Mouse (Mus musculus) megakaryocyte, embryonic 14.5 days (primary cell): Measurements from ENCODE around the gene Tenm3. TPM values are rescaled to one million over a fixed set of nuclear protein-coding genes. Genes with fewer than 3 reads are reported as not detected.
A peak's percentile ranks its signal among the peaks of the same experiment; 100 is the strongest.

Experiments used
- H3K27me3 ChIP-seq: replicated peaks from 2 replicates; pipeline ENCODE3; 2012; ENCODE audit warnings: inconsistent platforms
- H3K36me3 ChIP-seq: replicated peaks from 2 replicates; pipeline ENCODE3; 2012; ENCODE audit warnings: low read length, inconsistent platforms, mixed read lengths
- H3K4me1 ChIP-seq: 2 replicates; pipeline ENCODE4 v1.6.1; 2012; ENCODE audit warnings: inconsistent platforms
- H3K4me3 ChIP-seq: replicated peaks from 2 replicates; pipeline ENCODE3; 2012; ENCODE audit warnings: moderate library complexity, mild to moderate bottlenecking, inconsistent platforms
- H3K9me3 ChIP-seq: 2 replicates; pipeline ENCODE4 v1.6.1; 2012; ENCODE audit warnings: inconsistent platforms
- FLI1 ChIP-seq: IDR thresholded peaks from 2 replicates; pipeline ENCODE4 v1.6.1; 2012; ENCODE audit warnings: low read length, inconsistent platforms, mixed read lengths
- GATA1 ChIP-seq: IDR thresholded peaks from 3 replicates; pipeline ENCODE4 v1.6.1; 2012; ENCODE audit warnings: mixed read lengths, low read length, inconsistent platforms, borderline replicate concordance
- polyA plus RNA-seq: library from polyadenylated mRNA; stranded (reverse); fragments of >175 nt; gene quantifications from 2 replicates; pipeline ENCODE4 v1.2.3, GENCODE M21; 2012; ENCODE audit warnings: low replicate concordance; ENCODE audit not compliant: insufficient read depth

The Tenm3 gene
- polyA plus RNA-seq, 1 experiment: 0.39 TPM

- Histone ChIP-seq H3K27me3 (peaks cover 56% of the 10 kb centered on the region), H3K4me3 (peak overlapping the region; percentile 94), H3K9me3 (no peaks in the 10 kb centered on the region), H3K4me1 (peaks cover 20% of the 10 kb centered on the region), H3K36me3 (no peaks in the 10 kb centered on the region)
- TF ChIP-seq GATA1 (no peak), FLI1 (no peak)
Measured at GRCm38 (mm10) chr8:48842991-48843930, 490 bp downstream of the Tenm3 start.

- TF ChIP-seq GATA1 (no peak), FLI1 (no peak)
- Histone ChIP-seq H3K27me3 (peaks cover 56% of the 10 kb centered on the region), H3K4me1 (peaks cover 20% of the 10 kb centered on the region), H3K4me3 (peak overlapping the region; percentile 94), H3K9me3 (no peaks in the 10 kb centered on the region), H3K36me3 (no peaks in the 10 kb centered on the region)
Measured at GRCm38 (mm10) chr8:48842516-48842990, 1.2 kb downstream of the Tenm3 start.

GRCm38 (mm10) chr8:48842035-48842434, 1.7 kb downstream of the Tenm3 start:
- TF ChIP-seq GATA1 (no peak), FLI1 (no peak)
- Histone ChIP-seq H3K36me3 (no peaks in the 10 kb centered on the region), H3K4me3 (no peak overlapping the region), H3K4me1 (peaks cover 20% of the 10 kb centered on the region), H3K27me3 (peaks cover 54% of the 10 kb centered on the region), H3K9me3 (no peaks in the 10 kb centered on the region)

- Histone ChIP-seq H3K27me3 (peaks cover 3% of the 10 kb centered on the region), H3K9me3 (no peaks in the 10 kb centered on the region), H3K4me1 (no peaks in the 10 kb centered on the region), H3K4me3 (no peak overlapping the region), H3K36me3 (no peaks in the 10 kb centered on the region)
- TF ChIP-seq GATA1 (no peak), FLI1 (no peak)
Measured at GRCm38 (mm10) chr8:48835745-48836144, 8.0 kb downstream of the Tenm3 start.

DNA sequence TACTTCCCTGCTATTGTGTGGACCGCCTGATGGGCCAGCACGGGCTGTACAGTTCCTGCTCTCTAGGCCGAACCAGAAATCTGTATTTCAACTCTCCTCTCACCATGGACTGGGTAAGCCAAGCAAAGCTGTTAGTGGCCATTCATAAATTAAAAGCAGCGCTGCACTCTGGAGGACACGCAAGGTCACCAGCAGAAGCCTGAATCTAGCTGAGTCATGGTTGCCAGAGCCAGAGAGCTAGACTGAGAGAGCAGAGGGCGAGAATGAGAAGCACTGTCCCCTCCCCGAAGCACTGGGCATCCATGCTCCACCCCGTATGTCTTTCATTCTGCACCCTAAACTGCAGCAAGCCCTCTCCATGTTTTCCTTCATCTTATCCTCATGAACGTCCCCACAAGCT, 16.3 kb downstream of the Tenm3 start:
- Histone ChIP-seq H3K27me3 (no peaks in the 10 kb centered on the region), H3K4me1 (no peaks in the 10 kb centered on the region), H3K36me3 (no peaks in the 10 kb centered on the region), H3K9me3 (peaks cover 13% of the 10 kb centered on the region; the same call in 1 of the 2 replicates), H3K4me3 (no peak overlapping the region)
- TF ChIP-seq GATA1 (no peak), FLI1 (no peak)

GRCm38 (mm10) chr8:48825666-48826065, 18.1 kb downstream of the Tenm3 start:
- Histone ChIP-seq H3K9me3 (peaks cover 13% of the 10 kb centered on the region; the same call in 1 of the 2 replicates), H3K4me3 (no peak overlapping the region), H3K36me3 (no peaks in the 10 kb centered on the region), H3K27me3 (no peaks in the 10 kb centered on the region), H3K4me1 (no peaks in the 10 kb centered on the region)
- TF ChIP-seq GATA1 (no peak), FLI1 (no peak)

DNA sequence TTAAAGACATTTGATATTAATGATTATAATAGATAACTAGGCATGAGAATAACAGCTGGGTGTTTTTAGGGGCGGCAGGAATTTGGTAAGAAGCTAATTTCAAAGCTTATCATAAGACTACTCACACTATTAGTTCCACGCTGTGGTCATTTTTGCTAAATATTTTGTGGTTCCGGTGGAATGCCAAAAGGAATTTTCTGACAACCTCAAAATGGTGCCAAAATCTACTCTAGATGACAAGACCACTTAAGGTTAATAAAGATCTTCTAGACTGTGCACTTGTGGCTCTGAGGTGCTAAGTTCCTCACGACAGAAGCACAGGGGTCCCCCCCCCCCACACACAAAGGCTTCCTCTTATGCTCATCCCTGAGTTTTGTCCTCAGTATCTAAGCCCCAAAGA, 21.5 kb downstream of the Tenm3 start:
- Histone ChIP-seq H3K27me3 (no peaks in the 10 kb centered on the region), H3K4me3 (no peak overlapping the region), H3K4me1 (no peaks in the 10 kb centered on the region), H3K36me3 (no peaks in the 10 kb centered on the region), H3K9me3 (peaks cover 8% of the 10 kb centered on the region; the same call in 1 of the 2 replicates)
- TF ChIP-seq GATA1 (no peak), FLI1 (no peak)

- no peak for TF ChIP-seq FLI1
- TF ChIP-seq GATA1: no peak
- no peaks in the 10 kb centered on the region for H3K36me3 ChIP-seq
- no peaks in the 10 kb centered on the region for H3K27me3 ChIP-seq
- H3K9me3 ChIP-seq: peaks cover 8% of the 10 kb centered on the region; the same call in 1 of the 2 replicates
- no peaks in the 10 kb centered on the region for H3K4me1 ChIP-seq
- H3K4me3 ChIP-seq: no peak overlapping the region
Measured at GRCm38 (mm10) chr8:48819962-48820361, 23.8 kb downstream of the Tenm3 start.

- H3K9me3 ChIP-seq: peaks cover 4% of the 10 kb centered on the region; the same call in 1 of the 2 replicates
- H3K36me3 ChIP-seq: no peaks in the 10 kb centered on the region
- H3K27me3 ChIP-seq: no peaks in the 10 kb centered on the region
- no peaks in the 10 kb centered on the region for H3K4me1 ChIP-seq
- no peak overlapping the region for H3K4me3 ChIP-seq
- no peak for TF ChIP-seq FLI1
- TF ChIP-seq GATA1: no peak
Measured at GRCm38 (mm10) chr8:48819348-48819747, 24.4 kb downstream of the Tenm3 start.

DNA sequence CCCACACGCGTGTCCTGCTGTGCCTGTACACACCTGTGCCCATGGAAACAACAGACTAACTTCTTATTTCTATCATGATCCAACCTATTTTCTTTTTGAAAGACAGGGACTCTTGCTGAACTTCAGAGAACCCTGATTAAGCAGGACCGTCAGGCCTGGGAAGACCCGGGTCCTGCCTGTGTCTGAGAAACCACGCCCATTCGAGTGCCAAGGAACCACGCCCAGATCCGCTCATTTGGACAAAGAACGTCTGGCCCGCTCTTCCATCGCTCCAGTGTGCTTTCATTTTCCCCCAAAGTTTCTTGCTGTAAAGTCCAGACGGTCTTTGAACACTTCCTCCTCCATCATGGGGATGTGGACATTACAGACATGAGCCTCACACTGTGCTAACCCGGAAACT, 26.8 kb downstream of the Tenm3 start:
- Histone ChIP-seq H3K4me3 (no peak overlapping the region), H3K27me3 (no peaks in the 10 kb centered on the region), H3K4me1 (no peaks in the 10 kb centered on the region), H3K9me3 (0 out of 2 replicates have a peak, but pooled peaks cover 2% of the 10 kb centered on the region), H3K36me3 (no peaks in the 10 kb centered on the region)
- TF ChIP-seq GATA1 (no peak), FLI1 (no peak)

DNA sequence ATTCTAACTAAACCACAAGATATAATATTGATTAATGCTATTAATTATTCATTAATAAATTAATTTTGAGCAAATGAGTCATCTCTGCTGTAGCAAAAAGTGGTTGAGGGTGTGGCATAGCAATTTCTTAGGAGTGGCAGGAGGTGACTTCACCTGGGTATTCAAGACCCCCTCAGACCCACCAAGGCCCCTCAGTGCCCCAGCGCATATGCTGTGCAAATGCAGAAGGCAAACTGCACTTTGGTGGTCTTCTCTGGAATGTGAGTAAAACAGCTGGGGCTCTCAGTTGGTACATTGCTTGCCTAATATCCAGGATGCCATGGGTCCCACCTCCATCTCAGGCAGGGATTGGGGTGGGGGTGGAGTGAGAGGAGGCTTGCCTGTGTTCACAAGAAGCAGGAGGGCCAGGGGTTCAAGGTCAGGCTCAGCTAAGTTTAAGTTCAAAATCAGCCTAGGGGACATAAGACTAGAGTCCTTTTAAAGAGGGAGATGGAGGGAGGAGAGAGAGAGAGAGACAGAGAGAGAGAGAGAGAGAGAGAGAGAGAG, 31.5 kb downstream of the Tenm3 start:
- no peak overlapping the region for H3K4me3 ChIP-seq
- no peaks in the 10 kb centered on the region for H3K4me1 ChIP-seq
- TF ChIP-seq FLI1 (no peak), GATA1 (no peak)
- no peaks in the 10 kb centered on the region for H3K27me3 ChIP-seq
- H3K9me3 ChIP-seq: peaks cover 5% of the 10 kb centered on the region; the same call in 1 of the 2 replicates
- H3K36me3 ChIP-seq: no peaks in the 10 kb centered on the region
